ENCODE assay signal across 10 mouse cellular contexts in the genomic region with DNA sequence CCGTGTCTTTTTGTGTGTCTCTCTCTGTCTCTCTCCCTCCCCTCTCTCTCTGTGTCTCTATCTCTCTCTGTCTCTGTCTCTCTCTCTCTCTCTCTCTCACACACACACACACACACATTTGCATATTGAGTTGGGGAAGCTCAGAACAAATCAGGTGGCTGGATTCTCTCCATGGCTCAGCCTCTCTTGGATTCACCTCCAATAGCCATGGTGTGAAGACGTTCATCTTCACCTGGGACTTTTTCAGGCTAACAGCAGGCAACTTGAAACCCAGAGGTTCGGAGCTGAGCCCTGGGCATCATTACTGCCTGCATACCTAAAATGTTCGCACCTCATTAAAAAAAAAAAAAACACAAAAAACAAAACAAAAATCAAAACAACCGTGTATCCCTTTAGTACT. TPM values are rescaled to one million over a fixed set of nuclear protein-coding genes. Genes with fewer than 3 reads are reported as not detected.
DNase-seq lines count a peak whose midpoint lies in the region; ATAC-seq and TF ChIP-seq lines count a peak whose summit lies in the region.
"Had no signal": no experiment of that assay in that cellular context is flagged by ENCODE, and none has a peak within 500 bp of the region (broad histone marks: within the 10 kb centered on the region; RNA-seq: fewer than 3 reads in every experiment).

No protein-coding gene starts in this region.

- H3K9me3 ChIP-seq in heart, embryonic 15.5 days (replicated peaks) = no peaks in the 10 kb centered on the region
- no peaks in the 10 kb centered on the region for H3K9me3 ChIP-seq in lung, embryonic 14.5 days (ENCODE audit: low read depth, low read length)
- no peaks in the 10 kb centered on the region for H3K9me3 ChIP-seq in kidney, postnatal 0 days (replicated peaks; ENCODE audit: low read length)
- no peaks in the 10 kb centered on the region for H3K9me3 ChIP-seq in stomach, embryonic 14.5 days (ENCODE audit: control insufficient read depth, low read depth, low read length)
- H3K9me3 ChIP-seq in midbrain, embryonic 15.5 days = no peaks in the 10 kb centered on the region
- H3K9me3 ChIP-seq: embryonic facial prominence, embryonic 15.5 days had no signal

- no peak overlapping the region for H3K4me2 ChIP-seq in heart, embryonic 15.5 days
- H3K4me2 ChIP-seq in lung, embryonic 14.5 days = no peak overlapping the region
- no peak overlapping the region for H3K4me2 ChIP-seq in kidney, postnatal 0 days (ENCODE audit: low read length)
- no peak overlapping the region for H3K4me2 ChIP-seq in stomach, embryonic 14.5 days (replicated peaks; ENCODE audit: low read depth, low read length)
- no peak overlapping the region for H3K4me2 ChIP-seq in midbrain, embryonic 15.5 days
- H3K4me2 ChIP-seq: embryonic facial prominence, embryonic 15.5 days had no signal

- no peaks in the 10 kb centered on the region for H3K36me3 ChIP-seq in heart, embryonic 15.5 days
- H3K36me3 ChIP-seq in lung, embryonic 14.5 days (ENCODE audit: insufficient read depth) = no peaks in the 10 kb centered on the region
- H3K36me3 ChIP-seq in kidney, postnatal 0 days (ENCODE audit: insufficient read depth, low read length) = no peaks in the 10 kb centered on the region
- H3K36me3 ChIP-seq in stomach, embryonic 14.5 days (ENCODE audit: control insufficient read depth, insufficient read depth, low read length) = no peaks in the 10 kb centered on the region
- H3K36me3 ChIP-seq in midbrain, embryonic 15.5 days (replicated peaks) = no peaks in the 10 kb centered on the region
- H3K36me3 ChIP-seq: embryonic facial prominence, embryonic 15.5 days had no signal

- H3K4me3 ChIP-seq in heart, embryonic 15.5 days = no peak overlapping the region
- no peak overlapping the region for H3K4me3 ChIP-seq in lung, embryonic 14.5 days (ENCODE audit: low read depth, low read length)
- H3K4me3 ChIP-seq in kidney, postnatal 0 days (replicated peaks; ENCODE audit: low read depth, low read length) = no peak overlapping the region
- no peak overlapping the region for H3K4me3 ChIP-seq in stomach, embryonic 14.5 days (ENCODE audit: low read depth, low read length)
- H3K4me3 ChIP-seq in midbrain, embryonic 15.5 days = no peak overlapping the region
- H3K4me3 ChIP-seq: embryonic facial prominence, embryonic 15.5 days had no signal

- H3K9ac ChIP-seq in heart, embryonic 15.5 days = no peak overlapping the region
- H3K9ac ChIP-seq in lung, embryonic 14.5 days = no peak overlapping the region
- H3K9ac ChIP-seq in kidney, postnatal 0 days (ENCODE audit: low read depth, low read length) = no peak overlapping the region
- H3K9ac ChIP-seq in stomach, embryonic 14.5 days (replicated peaks; ENCODE audit: low read depth, low read length) = no peak overlapping the region
- H3K9ac ChIP-seq in midbrain, embryonic 15.5 days = no peak overlapping the region
- H3K9ac ChIP-seq: embryonic facial prominence, embryonic 15.5 days had no signal

- WGBS in heart, embryonic 15.5 days = 66% methylated on average over 5 of the region's 5 CpGs
- WGBS in lung, embryonic 14.5 days = 65% methylated on average over 5 of the region's 5 CpGs
- WGBS in kidney, postnatal 0 days = 63% methylated on average over 5 of the region's 5 CpGs
- WGBS in stomach, embryonic 14.5 days = 76% methylated on average over 5 of the region's 5 CpGs
- WGBS in midbrain, embryonic 15.5 days = 76% methylated on average over 5 of the region's 5 CpGs

- H3K27ac ChIP-seq in heart, embryonic 15.5 days = peak overlapping the region; percentile 76; the same call in 1 of the 2 replicates
- H3K27ac ChIP-seq in lung, embryonic 14.5 days (ENCODE audit: low read depth) = peak overlapping the region; percentile 83
- H3K27ac ChIP-seq in kidney, postnatal 0 days = peak overlapping the region; percentile 93
- peak overlapping the region; percentile 39; the same call in 1 of the 2 replicates for H3K27ac ChIP-seq in stomach, embryonic 14.5 days (ENCODE audit: low read length)
- no peak overlapping the region for H3K27ac ChIP-seq in midbrain, embryonic 15.5 days

- H3K4me1 ChIP-seq in heart, embryonic 15.5 days (replicated peaks) = peaks cover 35% of the 10 kb centered on the region
- peaks cover 24% of the 10 kb centered on the region for H3K4me1 ChIP-seq in lung, embryonic 14.5 days (ENCODE audit: insufficient read depth)
- H3K4me1 ChIP-seq in kidney, postnatal 0 days (replicated peaks; ENCODE audit: insufficient read depth, low read length) = peaks cover 31% of the 10 kb centered on the region
- H3K4me1 ChIP-seq in stomach, embryonic 14.5 days (ENCODE audit: control insufficient read depth, insufficient read depth, low read length) = peaks cover 28% of the 10 kb centered on the region
- H3K4me1 ChIP-seq in midbrain, embryonic 15.5 days = peaks cover 11% of the 10 kb centered on the region

- no peak for ATAC-seq in heart, embryonic 15.5 days (replicated peaks; ENCODE audit: insufficient number of reproducible peaks, insufficient read depth, low FRiP score, low read depth)
- ATAC-seq in lung, embryonic 14.5 days (ENCODE audit: insufficient read depth) = no peak
- ATAC-seq in kidney, postnatal 0 days (replicated peaks; ENCODE audit: low FRiP score, low read depth) = no peak
- no peak for ATAC-seq in stomach, embryonic 14.5 days (ENCODE audit: insufficient number of reproducible peaks, insufficient read depth, low FRiP score, low read depth)
- no peak for ATAC-seq in midbrain, embryonic 15.5 days (replicated peaks)

- no peak for DNase-seq in heart, adult 9 months (ENCODE audit: low spot score in 2 of 2)
- no peak for DNase-seq in lung, embryonic 14.5 days
- no peak for DNase-seq in lung, postnatal 10 days
- DNase-seq in kidney, postnatal 0 days (ENCODE audit: low spot score) = no peak
- DNase-seq in embryo, embryonic 9.5 days (ENCODE audit: extremely low spot score) = no peak
- DNase-seq: adrenal gland, adult 2 months had no signal

- H3K27me3 ChIP-seq in heart, embryonic 15.5 days = no peaks in the 10 kb centered on the region
- no peaks in the 10 kb centered on the region for H3K27me3 ChIP-seq in lung, embryonic 14.5 days (ENCODE audit: insufficient read depth, low read length)
- no peaks in the 10 kb centered on the region for H3K27me3 ChIP-seq in kidney, postnatal 0 days (ENCODE audit: insufficient read depth, low read length)
- no peaks in the 10 kb centered on the region for H3K27me3 ChIP-seq in stomach, embryonic 14.5 days (ENCODE audit: control insufficient read depth, insufficient read depth, low read length)
- peaks cover 2% of the 10 kb centered on the region for H3K27me3 ChIP-seq in midbrain, embryonic 15.5 days (replicated peaks)
- H3K27me3 ChIP-seq: embryonic facial prominence, embryonic 15.5 days had no signal

- TF ChIP-seq CTCF in lung, embryonic 14.5 days (IDR thresholded peaks at IDR 0.05; ENCODE audit: low read depth) = no peak
- no peak for TF ChIP-seq CTCF in kidney, postnatal 0 days (IDR thresholded peaks at IDR 0.05; ENCODE audit: low read depth)

RNA-seq across cellular contexts. Expression of a gene that starts 29.4 kb away (rescaled TPM):
- 3.0 and 3.2 TPM in 2 replicates for polyA plus RNA-seq in heart, embryonic 15.5 days (2015; fragmentation: Nextera tagmentation; extraction: Ambion mirVana)
- polyA plus RNA-seq in lung, embryonic 14.5 days (2014; fragmentation: Nextera tagmentation; extraction: Ambion mirVana) = 0.78 and 1.7 TPM in 2 replicates
- 1.0 and 1.2 TPM in 2 replicates for polyA plus RNA-seq in kidney, postnatal 0 days (2015; fragmentation: Nextera tagmentation; extraction: Ambion mirVana)
- polyA plus RNA-seq in stomach, embryonic 14.5 days (2014; fragmentation: Nextera tagmentation; extraction: Ambion mirVana) = 0.67 and 0.91 TPM in 2 replicates
- polyA plus RNA-seq in midbrain, embryonic 15.5 days (2015; fragmentation: Nextera tagmentation; extraction: Ambion mirVana) = 1.3 and 1.4 TPM in 2 replicates
